Mouse (Mus musculus) heart, embryonic 14.5 days (tissue): ENCODE measurements around the gene Rhbg. TPM values are rescaled to one million over a fixed set of nuclear protein-coding genes. Genes with fewer than 3 reads are reported as not detected.

Experiments used
- microRNA-seq: library from miRNA; unstranded; fragments of <30 nt; microRNA quantifications from one replicate; pipeline ENCODE4, GENCODE M21; 2016
- polyA plus RNA-seq: library from polyadenylated mRNA; unstranded; fragments of >200 nt; fragmentation: Nextera tagmentation; extraction: Ambion mirVana; gene quantifications from 2 replicates; pipeline ENCODE4 v1.2.1, GENCODE M21; 2014

Gene Rhbg
- polyA plus RNA-seq, 1 experiment from 2014 or later: not detected

Small RNA genes within 50 kb of the gene (microRNA-seq; reads per million reads assigned to microRNA genes)
- gene Gm25641: not detected
- gene Mir3093: not detected
- not detected for gene Mir9-1

Other genes starting within 250 kb of the Rhbg start
- 0.58 TPM in 1 of 2 replicates, not detected in the other for gene Hapln2, start 227.1 kb downstream of the Rhbg start, polyA plus RNA-seq
- gene Gpatch4, start 211.6 kb downstream of the Rhbg start, polyA plus RNA-seq: 14.7 and 16.7 TPM in 2 replicates
- 161 and 168 TPM in 2 replicates for gene Naxe, start 196.2 kb downstream of the Rhbg start, polyA plus RNA-seq
- gene Ttc24, start 176.4 kb downstream of the Rhbg start, polyA plus RNA-seq: not detected in 2 replicates
- 22.8 and 26.4 TPM in 2 replicates for gene Iqgap3, start 172.7 kb downstream of the Rhbg start, polyA plus RNA-seq
- 52.1 and 52.7 TPM in 2 replicates for gene Mef2d, start 112.3 kb downstream of the Rhbg start, polyA plus RNA-seq
- gene Gm38392, start 32.5 kb upstream of the Rhbg start, polyA plus RNA-seq: 0.23 TPM in 1 of 2 replicates, not detected in the other
- 12.2 and 14.4 TPM in 2 replicates for gene Tsacc, start 42.3 kb upstream of the Rhbg start, polyA plus RNA-seq
- gene Cct3, start 42.4 kb upstream of the Rhbg start, polyA plus RNA-seq: 386 and 393 TPM in 2 replicates
- gene Glmp, start 70.3 kb upstream of the Rhbg start, polyA plus RNA-seq: 98.1 and 126 TPM in 2 replicates
- 1.1 TPM in 2 replicates for gene Tmem79, start 81.4 kb upstream of the Rhbg start, polyA plus RNA-seq
- 30.9 and 34.3 TPM in 2 replicates for gene Smg5, start 81.6 kb upstream of the Rhbg start, polyA plus RNA-seq
- 3.0 and 3.3 TPM in 2 replicates for gene Paqr6, start 109.9 kb upstream of the Rhbg start, polyA plus RNA-seq
- not detected in 2 replicates for gene Bglap3, start 118.0 kb upstream of the Rhbg start, polyA plus RNA-seq
- gene Bglap2, start 124.0 kb upstream of the Rhbg start, polyA plus RNA-seq: not detected in 2 replicates
- not detected in 2 replicates for gene Bglap, start 129.8 kb upstream of the Rhbg start, polyA plus RNA-seq
- 94.3 and 95.5 TPM in 2 replicates for gene Pmf1, start 155.6 kb upstream of the Rhbg start, polyA plus RNA-seq
- gene Slc25a44, start 170.4 kb upstream of the Rhbg start, polyA plus RNA-seq: 12.3 and 14.3 TPM in 2 replicates
- gene Sema4a, start 206.5 kb upstream of the Rhbg start, polyA plus RNA-seq: 0.94 and 1.4 TPM in 2 replicates